Comparison of ENCODE assay signal across 9 mouse cellular contexts in genomic region chr8:120543416-120544055, GRCm38 (mm10). TPM values are rescaled to one million over a fixed set of nuclear protein-coding genes. Genes with fewer than 3 reads are reported as not detected.
DNase-seq lines count a peak whose midpoint lies in the region; ATAC-seq lines count a peak whose summit lies in the region.
"Had no signal": no experiment of that assay in that cellular context is flagged by ENCODE, and none has a peak within 500 bp of the region (broad histone marks: within the 10 kb centered on the region; RNA-seq: fewer than 3 reads in every experiment).

No protein-coding gene starts in this region.

- no peaks in the 10 kb centered on the region for H3K9me3 ChIP-seq in heart, embryonic 13.5 days
- H3K9me3 ChIP-seq in stomach, embryonic 15.5 days: no peaks in the 10 kb centered on the region
- H3K9me3 ChIP-seq: lung, embryonic 15.5 days had no signal

- H3K4me1 ChIP-seq in heart, embryonic 13.5 days: peaks cover 98% of the 10 kb centered on the region
- H3K4me1 ChIP-seq in stomach, embryonic 15.5 days: peaks cover 74% of the 10 kb centered on the region

- WGBS in heart, embryonic 13.5 days: 51% methylated on average over 8 of the region's 8 CpGs
- 51% methylated on average over 8 of the region's 8 CpGs for WGBS in stomach, embryonic 15.5 days

- H3K4me3 ChIP-seq in heart, embryonic 13.5 days: no peak overlapping the region
- no peak overlapping the region for H3K4me3 ChIP-seq in stomach, embryonic 15.5 days (replicated peaks)
- H3K4me3 ChIP-seq: lung, embryonic 15.5 days had no signal

- 0 out of 2 replicates have a peak, but pooled peaks cover 2% of the 10 kb centered on the region for H3K36me3 ChIP-seq in heart, embryonic 13.5 days
- no peaks in the 10 kb centered on the region for H3K36me3 ChIP-seq in stomach, embryonic 15.5 days
- H3K36me3 ChIP-seq: lung, embryonic 15.5 days had no signal

- peak; percentile 66 for DNase-seq in cerebellum, adult 11-12 months
- DNase-seq in cerebellum, adult 11 months: no peak
- peak; percentile 51 for DNase-seq in CD4-positive, CD25-positive, alpha-beta regulatory T cell, adult 2 months (ENCODE audit: low read depth, low spot score)
- peak; percentile 73 to 82 for DNase-seq in kidney, postnatal 4 days
- DNase-seq in spleen, adult 12 weeks (ENCODE audit: low spot score): no peak
- DNase-seq in spleen, postnatal 10 days (ENCODE audit: low spot score in 2 of 2): no peak

- no peak for ATAC-seq in heart, embryonic 13.5 days (ENCODE audit: extremely low read depth, insufficient number of reproducible peaks, low FRiP score, low TSS enrichment)
- ATAC-seq in stomach, embryonic 15.5 days (ENCODE audit: insufficient read depth, low FRiP score, low read depth): no peak

- peak overlapping the region; percentile 88 for H3K27ac ChIP-seq in heart, embryonic 13.5 days (replicated peaks)
- peak overlapping the region; percentile 1 for H3K27ac ChIP-seq in stomach, embryonic 15.5 days

- peak overlapping the region; percentile 30 for H3K4me2 ChIP-seq in heart, embryonic 13.5 days
- H3K4me2 ChIP-seq in stomach, embryonic 15.5 days: no peak overlapping the region
- H3K4me2 ChIP-seq: lung, embryonic 15.5 days had no signal

- H3K9ac ChIP-seq in heart, embryonic 13.5 days: peak overlapping the region; percentile 69
- no peak overlapping the region for H3K9ac ChIP-seq in stomach, embryonic 15.5 days
- H3K9ac ChIP-seq: lung, embryonic 15.5 days had no signal

- no peaks in the 10 kb centered on the region for H3K27me3 ChIP-seq in heart, embryonic 13.5 days (replicated peaks)
- no peaks in the 10 kb centered on the region for H3K27me3 ChIP-seq in stomach, embryonic 15.5 days (replicated peaks)
- H3K27me3 ChIP-seq: lung, embryonic 15.5 days had no signal

RNA-seq across cellular contexts. Expression of gene Gins2, which starts 45.6 kb away (rescaled TPM):
- polyA plus RNA-seq in heart, embryonic 13.5 days (2015; fragmentation: Nextera tagmentation; extraction: Ambion mirVana): 79.8 and 80.4 TPM in 2 replicates
- 88.1 and 94.7 TPM in 2 replicates for polyA plus RNA-seq in stomach, embryonic 15.5 days (2015; fragmentation: Nextera tagmentation; extraction: Ambion mirVana)

Comparison
In these comparisons a context has a peak if more than half of its experiments do, and no peak if none do; other contexts are left out.
1. DNase-seq: peak in cerebellum, adult 11-12 months (single experiment), CD4-positive, CD25-positive, alpha-beta regulatory T cell, adult 2 months (single experiment) and kidney, postnatal 4 days (2 of 2); none in cerebellum, adult 11 months (single experiment), spleen, adult 12 weeks (single experiment) and spleen, postnatal 10 days (0 of 2).